Comparison of ENCODE assay signal across 26 mouse cellular contexts in the genomic region with DNA sequence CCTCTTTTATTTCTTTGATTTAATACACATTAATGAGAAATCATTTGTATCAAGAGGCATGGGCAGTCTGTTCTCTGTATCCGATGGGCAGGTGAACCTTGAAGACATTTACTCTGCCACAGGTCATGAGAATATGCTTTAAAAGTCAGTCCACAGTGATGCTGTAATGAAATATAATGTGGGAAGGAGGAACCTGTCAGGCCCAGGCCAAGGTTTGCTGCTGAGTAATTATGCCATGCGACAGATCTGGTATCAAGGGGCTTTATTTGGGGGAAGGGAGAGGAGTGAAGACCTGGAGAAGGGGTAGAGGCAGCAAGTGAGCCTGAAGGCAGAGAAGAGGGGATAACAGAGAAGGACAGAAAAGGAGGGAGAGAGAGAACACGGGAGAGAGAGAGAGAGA. TPM values are rescaled to one million over a fixed set of nuclear protein-coding genes. Genes with fewer than 3 reads are reported as not detected.
"Had no signal": no experiment of that assay in that cellular context is flagged by ENCODE, and none has a peak within 500 bp of the region (broad histone marks: within the 10 kb centered on the region; RNA-seq: fewer than 3 reads in every experiment).

No protein-coding gene starts in this region.

- DNase-seq: retina, postnatal 1 day; right cerebral cortex, adult 18-20 months; right cerebral cortex, postnatal 14 days; right cerebral cortex, postnatal 25 days; right cerebral cortex, postnatal 4 days; spleen, adult 18-20 months; thymus, adult 18-20 months; thymus, adult 2 months; thymus, postnatal 14 days; thymus, postnatal 25 days; thymus, postnatal 36 days; thymus, postnatal 4 days had no signal

- H3K36me3 ChIP-seq: neural tube, embryonic 12.5 days; neural tube, embryonic 13.5 days; neural tube, embryonic 15.5 days; stomach, embryonic 15.5 days had no signal

- H3K4me3 ChIP-seq: neural tube, embryonic 12.5 days; neural tube, embryonic 13.5 days; neural tube, embryonic 15.5 days; stomach, embryonic 15.5 days had no signal

- H3K27ac ChIP-seq: neural tube, embryonic 12.5 days; neural tube, embryonic 13.5 days; neural tube, embryonic 15.5 days; stomach, embryonic 15.5 days; stomach, postnatal 0 days had no signal

- H3K27me3 ChIP-seq: neural tube, embryonic 12.5 days; neural tube, embryonic 13.5 days; neural tube, embryonic 15.5 days; stomach, embryonic 15.5 days had no signal

- H3K4me1 ChIP-seq: neural tube, embryonic 12.5 days; neural tube, embryonic 13.5 days; neural tube, embryonic 15.5 days; stomach, embryonic 15.5 days had no signal

RNA-seq across cellular contexts. Expression of gene Akr1cl, which starts 7.1 kb away (rescaled TPM):
- total RNA-seq: neutrophil, adult 5-6 weeks had no signal
- polyA plus RNA-seq: neural tube, embryonic 11.5 days; neural tube, embryonic 12.5 days; neural tube, embryonic 14.5 days; neural tube, embryonic 15.5 days; stomach, embryonic 14.5 days; stomach, postnatal 0 days; urinary bladder, adult 2 months had no signal

RNA-seq across cellular contexts. Expression of gene Cryge, which starts 11.3 kb away (rescaled TPM):
- total RNA-seq: neutrophil, adult 5-6 weeks had no signal
- polyA plus RNA-seq: neural tube, embryonic 11.5 days; neural tube, embryonic 12.5 days; neural tube, embryonic 13.5 days; neural tube, embryonic 14.5 days; neural tube, embryonic 15.5 days; small intestine, adult 2 months; spleen, adult 2 months; stomach, embryonic 14.5 days; stomach, embryonic 15.5 days; stomach, embryonic 16.5 days; stomach, postnatal 0 days; thymus, adult 2 months; thymus, postnatal 0 days; urinary bladder, adult 2 months had no signal

RNA-seq across cellular contexts. Expression of gene Crygd, which starts 23.6 kb away (rescaled TPM):
- total RNA-seq: neutrophil, adult 5-6 weeks had no signal
- polyA plus RNA-seq: neural tube, embryonic 11.5 days; neural tube, embryonic 12.5 days; neural tube, embryonic 13.5 days; neural tube, embryonic 14.5 days; neural tube, embryonic 15.5 days; small intestine, adult 2 months; spleen, adult 2 months; stomach, embryonic 14.5 days; stomach, embryonic 15.5 days; stomach, embryonic 16.5 days; stomach, postnatal 0 days; thymus, adult 2 months; thymus, postnatal 0 days; urinary bladder, adult 2 months had no signal

RNA-seq across cellular contexts. Expression of gene Crygc, which starts 33.8 kb away (rescaled TPM):
- total RNA-seq: neutrophil, adult 5-6 weeks had no signal
- polyA plus RNA-seq: neural tube, embryonic 11.5 days; neural tube, embryonic 12.5 days; neural tube, embryonic 13.5 days; neural tube, embryonic 14.5 days; neural tube, embryonic 15.5 days; small intestine, adult 2 months; spleen, adult 2 months; stomach, embryonic 14.5 days; stomach, embryonic 15.5 days; stomach, embryonic 16.5 days; stomach, postnatal 0 days; urinary bladder, adult 2 months had no signal

RNA-seq across cellular contexts. Expression of gene Crygb, which starts 42.4 kb away (rescaled TPM):
- total RNA-seq: neutrophil, adult 5-6 weeks had no signal
- polyA plus RNA-seq: neural tube, embryonic 11.5 days; neural tube, embryonic 12.5 days; small intestine, adult 2 months; spleen, adult 2 months; stomach, embryonic 15.5 days; stomach, embryonic 16.5 days; stomach, postnatal 0 days; thymus, adult 2 months; thymus, postnatal 0 days; urinary bladder, adult 2 months had no signal
